Mouse (Mus musculus) embryonic facial prominence, embryonic 10.5 days (tissue): ENCODE measurements around the gene Gm14410. TPM values are rescaled to one million over a fixed set of nuclear protein-coding genes. Genes with fewer than 3 reads are reported as not detected.
"Not testable (repeated sequence)": the region's sequence is repeated elsewhere in the genome, so short reads cannot be mapped to it uniquely, and the experiment has no call there.

ENCODE experiments used
- DNase-seq: peaks from one replicate; pipeline ENCODE4 v3.0.0-alpha.2; 2017; ENCODE audit warnings: low spot score
- H3K27ac ChIP-seq: fragments of 300-500 bp; sonication (generic); replicated peaks from 2 replicates; pipeline ENCODE4 v1.5.1; 2016; ENCODE audit warnings: mild to moderate bottlenecking
- H3K27me3 ChIP-seq: fragments of 300-500 bp; sonication (generic); replicated peaks from 2 replicates; pipeline ENCODE4 v1.6.1; 2016; ENCODE audit warnings: low read depth, mild to moderate bottlenecking; ENCODE audit not compliant: poor library complexity, severe bottlenecking
- H3K36me3 ChIP-seq: fragments of 300-500 bp; sonication (generic); replicated peaks from 2 replicates; pipeline ENCODE4 v1.6.1; 2016; ENCODE audit warnings: mild to moderate bottlenecking, moderate library complexity
- H3K4me1 ChIP-seq: fragments of 300-500 bp; sonication (generic); 2 replicates; pipeline ENCODE4 v1.6.1; 2016
- H3K4me3 ChIP-seq: fragments of 300-500 bp; sonication (generic); 2 replicates; pipeline ENCODE4 v1.5.1; 2016; ENCODE audit warnings: mild to moderate bottlenecking, moderate library complexity
- H3K9me3 ChIP-seq: fragments of 300-500 bp; sonication (generic); 2 replicates; pipeline ENCODE4 v1.6.1; 2016; ENCODE audit warnings: mild to moderate bottlenecking
- WGBS: fragments of 180-500 bp; shearing (Covaris S2); methylation state at CpG from one replicate; pipeline ENCODE4 v1.1.7; 2016; 5-methylcytosine and 5-hydroxymethylcytosine counted together
- polyA plus RNA-seq: library from polyadenylated mRNA; unstranded; fragments of >200 nt; fragmentation: Nextera tagmentation; extraction: Ambion mirVana; gene quantifications from 2 replicates; pipeline ENCODE4 v1.2.1, GENCODE M21; 2016

The Gm14410 gene
- polyA plus RNA-seq = 29.0 and 34.7 TPM in 2 replicates

DNA sequence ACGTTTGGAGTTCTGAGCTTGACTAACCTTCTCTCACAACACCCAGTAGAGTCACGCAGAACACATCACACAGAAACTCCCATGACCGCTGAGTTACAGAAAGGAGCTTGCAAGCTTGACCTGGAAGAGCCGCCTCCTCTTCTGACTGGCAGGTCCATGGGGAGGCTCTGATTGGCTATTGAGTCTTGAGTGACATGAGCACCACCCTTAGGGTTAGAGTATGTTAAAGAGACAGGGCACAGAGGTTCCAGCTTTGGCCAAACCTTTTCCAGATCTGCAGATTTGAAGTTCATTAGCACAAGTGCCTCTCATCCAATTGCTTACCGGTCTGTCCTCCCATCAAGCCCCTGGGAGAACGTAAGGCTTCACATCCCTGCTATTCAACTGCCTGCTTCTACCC, at the start of gene Gm14410:
Gm14410 (minus strand) TSS at position 81 of the 400 bp plus-strand sequence.
- H3K4me1 ChIP-seq, H3K27ac ChIP-seq, H3K27me3 ChIP-seq, DNase-seq, H3K36me3 ChIP-seq, H3K9me3 ChIP-seq: not testable (repeated sequence)
- under 1% methylated on average over 6 of the region's 6 CpGs for WGBS
- peak within 1 kb of the TSS; percentile 53 for H3K4me3 ChIP-seq

GRCm38 (mm10) chr2:177247449-177247848, 41.2 kb upstream of the Gm14410 start:
- 83% methylated on average over 2 of the region's 2 CpGs for WGBS
- H3K36me3 ChIP-seq = not testable (repeated sequence)

GRCm38 (mm10) chr2:177230461-177230860, 24.2 kb upstream of the Gm14410 start:
- not testable (repeated sequence) for DNase-seq, H3K4me3 ChIP-seq, H3K9me3 ChIP-seq, H3K4me1 ChIP-seq, H3K36me3 ChIP-seq, H3K27me3 ChIP-seq, H3K27ac ChIP-seq
- WGBS = 65% methylated on average over 2 of the region's 2 CpGs

More at GRCm38 (mm10) chr2:177247449-177247848, 41.2 kb upstream of the Gm14410 start:
- not testable (repeated sequence) for H3K9me3 ChIP-seq, H3K27me3 ChIP-seq, H3K27ac ChIP-seq, H3K4me1 ChIP-seq, DNase-seq, H3K4me3 ChIP-seq

DNA sequence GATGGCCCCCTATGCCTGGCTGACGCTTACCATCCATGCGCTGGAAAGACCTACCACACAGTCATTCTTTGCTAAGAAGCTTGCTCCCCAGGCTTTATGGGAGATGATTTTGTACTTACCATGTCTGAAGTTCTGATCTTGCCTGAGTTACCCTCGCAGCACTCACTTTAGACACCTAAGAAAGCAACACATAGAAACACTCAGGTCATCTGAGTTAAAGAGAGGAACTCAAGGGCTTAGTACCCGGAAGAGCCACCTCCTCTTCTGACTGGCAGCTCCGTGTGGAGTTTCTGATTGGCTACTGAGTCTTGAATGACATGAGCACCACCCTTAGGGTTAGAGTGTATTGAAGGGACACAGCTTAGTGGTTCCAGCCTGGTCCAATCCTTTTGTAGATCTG, 33.5 kb downstream of the Gm14410 start:
- WGBS = 92% methylated on average over 5 of the region's 5 CpGs
- not testable (repeated sequence) for H3K4me3 ChIP-seq, H3K4me1 ChIP-seq

More for the DNA sequence above, 33.5 kb downstream of the Gm14410 start:
- DNase-seq, H3K27me3 ChIP-seq, H3K9me3 ChIP-seq, H3K27ac ChIP-seq, H3K36me3 ChIP-seq: not testable (repeated sequence)

Other genes starting within 250 kb of the Gm14410 start
- gene Gm14419, start 205.5 kb downstream of the Gm14410 start, polyA plus RNA-seq = 9.8 and 11.1 TPM in 2 replicates
- 0.31 TPM in 1 of 2 replicates, not detected in the other for gene Gm14401, start 132.1 kb downstream of the Gm14410 start, polyA plus RNA-seq
- gene Gm14409, start 60.6 kb upstream of the Gm14410 start, polyA plus RNA-seq = not detected in 2 replicates
- gene Gm14412, start 117.9 kb upstream of the Gm14410 start, polyA plus RNA-seq = 0.31 and 0.65 TPM in 2 replicates
- 11.7 and 12.0 TPM in 2 replicates for gene Gm14418, start 191.9 kb upstream of the Gm14410 start, polyA plus RNA-seq